Mouse (Mus musculus) gastrocnemius, adult 2 months (tissue): ENCODE measurements around the gene Ptprm. TPM values are rescaled to one million over a fixed set of nuclear protein-coding genes. Genes with fewer than 3 reads are reported as not detected.

Source experiments
- DNase-seq: peaks from one replicate; pipeline ENCODE4 v3.0.0; 2022
- H3K27ac ChIP-seq: fragments of 200-600 bp; 2 replicates; pipeline ENCODE4 v1.8.1; 2022; ENCODE audit warnings: mild to moderate bottlenecking
- H3K4me3 ChIP-seq: fragments of 200-600 bp; 2 replicates; pipeline ENCODE4 v1.8.1; 2022; ENCODE audit warnings: mild to moderate bottlenecking, moderate library complexity
- CTCF ChIP-seq: fragments of 200-600 bp; IDR thresholded peaks from 2 replicates; pipeline ENCODE4 v1.8.1; 2022; ENCODE audit warnings: antibody characterized with exemption, mild to moderate bottlenecking, moderate library complexity
- intact Hi-C: fragments of 180-260 bp; cut with DNase I; formaldehyde crosslinking; loops from one replicate; pipeline ENCODE4 v1.15.1; 2025
- microRNA-seq: library from miRNA; unstranded; fragments of <30 nt; microRNA quantifications from one replicate; pipeline ENCODE4 v1.2.0, GENCODE M21; 2021
- total RNA-seq, 2 experiments: library from RNA; stranded (reverse); gene quantifications; 2 replicates each; pipeline ENCODE4 v1.2.3; 2021

Gene Ptprm
- total RNA-seq, 2 experiments from 2014 or later, result 21.5 to 32.7 TPM

GRCm38 (mm10) chr17:66665201-66665756 is 689.0 kb downstream of the Ptprm start:
- H3K4me3 ChIP-seq, result no peak overlapping the region
- TF ChIP-seq CTCF, result no peak
- no peak for DNase-seq
- H3K27ac ChIP-seq, result no peak overlapping the region
- intact Hi-C loops, result no loop called here

GRCm38 (mm10) chr17:66664796-66665195 is 689.5 kb downstream of the Ptprm start:
- DNase-seq, result no peak
- intact Hi-C loops, result no loop called here
- no peak for TF ChIP-seq CTCF
- Histone ChIP-seq H3K27ac (no peak overlapping the region), H3K4me3 (no peak overlapping the region)

GRCm38 (mm10) chr17:66659242-66659641 is 695.0 kb downstream of the Ptprm start:
- DNase-seq, result no peak
- Histone ChIP-seq H3K27ac (no peak overlapping the region), H3K4me3 (no peak overlapping the region)
- intact Hi-C loops, result no loop called here
- no peak for TF ChIP-seq CTCF

GRCm38 (mm10) chr17:66637951-66638722 is 716.1 kb downstream of the Ptprm start:
- intact Hi-C loops, result no loop called here
- TF ChIP-seq CTCF, result no peak
- peak; percentile 31 for DNase-seq
- no peak overlapping the region for H3K4me3 ChIP-seq
- no peak overlapping the region for H3K27ac ChIP-seq

GRCm38 (mm10) chr17:66619996-66620656 is 734.1 kb downstream of the Ptprm start:
- intact Hi-C loops, result no loop called here
- Histone ChIP-seq H3K4me3 (no peak overlapping the region), H3K27ac (no peak overlapping the region)
- TF ChIP-seq CTCF, result no peak
- DNase-seq, result no peak

- DNase-seq, result no peak
- Histone ChIP-seq H3K27ac (no peak overlapping the region), H3K4me3 (no peak overlapping the region)
- intact Hi-C loops, result no loop called here
- no peak for TF ChIP-seq CTCF
These were observed 734.9 kb downstream of the Ptprm start for GRCm38 (mm10) chr17:66619255-66619826.

Small RNAs within 50 kb of the gene (microRNA-seq; reads per million reads assigned to microRNA genes)
- not detected for gene Mir5709
